Mouse (Mus musculus) Patski (cell line): ENCODE measurements around the gene Eid1. TPM values are rescaled to one million over a fixed set of nuclear protein-coding genes. Genes with fewer than 3 reads are reported as not detected.

Experiments
- ATAC-seq: fragments of 100-300 bp; one replicate; pipeline ENCODE4 v1.8.0; 2021
- CTCF ChIA-PET: fragments of 350-600 bp; sonication (Branson Sonifier 250); formaldehyde crosslinking; loops from one replicate; lab custom pipeline; 2022; ENCODE audit warnings: inconsistent platforms; lab: Charles Lee
- POLR2A ChIA-PET: fragments of 350-600 bp; sonication (Branson Sonifier 250); formaldehyde crosslinking; loops from one replicate; lab custom pipeline; 2022; ENCODE audit warnings: antibody characterized with exemption, inconsistent platforms; lab: Charles Lee
- DNase-seq: peaks from one replicate; pipeline ENCODE4 v3.0.0-alpha.2; 2011; ENCODE audit warnings: low read depth, low spot score
- H3K27me3 ChIP-seq: fragments of 371-371 bp; one replicate; pipeline ENCODE4 v1.5.1; 2021
- CTCF ChIP-seq: fragments of 100-300 bp; IDR thresholded peaks from one replicate; pipeline ENCODE4 v1.5.1; 2021
- in situ Hi-C: fragments of 300-500 bp; cut with MboI; formaldehyde crosslinking; loops from 3 replicates; pipeline ENCODE4 v1.11.1; 2018; ENCODE audit warnings: low pct_unique_long_range_greater_than_20kb, mixed read lengths
- polyA plus RNA-seq: library from polyadenylated mRNA; unstranded; gene quantifications from one replicate; pipeline ENCODE4 v1.2.3, GENCODE M21; 2021

The Eid1 gene
- polyA plus RNA-seq, 1 experiment from 2014 or later, result 91.7 TPM

- CTCF ChIA-PET, result interaction anchor here (0.9 to 3.0 kb wide), 3 partner anchors 11 to 64 kb away, joined by 3 to 20 read pairs (median 3); no protein-coding TSS in a partner anchor
- no peak for ATAC-seq
- DNase-seq, result no peak
- POLR2A ChIA-PET, result no interaction called here
- no peak for TF ChIP-seq CTCF
- in situ Hi-C loops, result loop anchor here (10.0 to 25.0 kb wide), 2 partner anchors 369 to 771 kb away; partner anchors contain the start of gene Fgf7
- no peaks in the 10 kb centered on the region for H3K27me3 ChIP-seq
Measured at GRCm38 (mm10) chr2:125665909-125666308, 7.0 kb upstream of the Eid1 start.

DNA sequence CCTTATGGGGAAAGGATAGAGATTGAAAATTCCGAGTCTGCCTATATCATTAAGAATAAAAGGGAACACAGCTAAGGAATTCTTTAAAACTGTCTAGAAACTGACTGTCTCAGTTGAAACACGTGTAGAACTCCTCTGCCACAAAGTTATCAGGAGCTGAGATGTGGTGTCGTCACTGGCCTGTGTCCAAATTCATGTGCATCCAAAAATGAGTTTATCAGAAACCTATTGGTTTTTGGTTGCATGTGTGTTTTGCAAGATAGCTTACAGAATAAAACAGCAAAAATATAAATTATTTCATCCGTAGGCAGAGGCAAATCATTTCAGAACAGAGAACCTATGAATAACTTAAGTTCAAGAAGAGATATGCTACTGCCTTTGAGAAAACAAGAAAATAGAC, 6.2 kb upstream of the Eid1 start:
- DNase-seq (no peak), ATAC-seq (no peak)
- in situ Hi-C loops, result loop anchor here (10.0 to 25.0 kb wide), 2 partner anchors 368 to 771 kb away; partner anchors contain the start of gene Fgf7
- CTCF ChIA-PET, result interaction anchor here (0.9 to 3.0 kb wide), 12 partner anchors 10 to 402 kb away, joined by 3 to 20 read pairs (median 3); no protein-coding TSS in a partner anchor
- no peak for TF ChIP-seq CTCF
- POLR2A ChIA-PET, result interaction anchor here (0.6 kb wide), 1 partner anchor 386 kb away, joined by 4 read pairs; no protein-coding TSS in a partner anchor
- no peaks in the 10 kb centered on the region for H3K27me3 ChIP-seq

DNA sequence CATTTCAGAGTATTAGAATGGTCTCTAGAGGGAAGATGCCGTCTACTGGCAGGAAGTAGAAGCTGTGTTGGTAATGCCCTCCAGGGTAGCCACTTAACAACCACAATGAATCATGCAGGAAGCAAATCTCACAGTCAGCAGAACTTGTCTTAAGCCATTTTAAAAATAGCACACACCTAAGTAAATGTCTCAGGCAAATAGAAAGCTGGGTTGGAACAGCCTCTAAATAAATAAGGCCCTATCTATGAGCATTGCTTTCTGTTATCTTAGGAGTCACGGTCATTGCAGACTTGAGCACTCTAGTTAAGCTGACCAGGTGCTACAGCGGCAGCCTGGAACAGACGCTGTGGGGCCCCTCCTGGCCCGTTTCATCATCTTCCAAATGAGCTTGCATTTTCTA, 5.7 kb upstream of the Eid1 start:
- DNase-seq (no peak), ATAC-seq (peak; percentile 82)
- in situ Hi-C loops, result loop anchor here (10.0 to 25.0 kb wide), 2 partner anchors 368 to 770 kb away; partner anchors contain the start of gene Fgf7
- peak; percentile 57 for TF ChIP-seq CTCF
- CTCF ChIA-PET, result interaction anchor here (0.9 to 3.0 kb wide), 11 partner anchors 11 to 403 kb away, joined by 3 to 20 read pairs (median 3); no protein-coding TSS in a partner anchor
- H3K27me3 ChIP-seq, result no peaks in the 10 kb centered on the region
- POLR2A ChIA-PET, result no interaction called here

DNA sequence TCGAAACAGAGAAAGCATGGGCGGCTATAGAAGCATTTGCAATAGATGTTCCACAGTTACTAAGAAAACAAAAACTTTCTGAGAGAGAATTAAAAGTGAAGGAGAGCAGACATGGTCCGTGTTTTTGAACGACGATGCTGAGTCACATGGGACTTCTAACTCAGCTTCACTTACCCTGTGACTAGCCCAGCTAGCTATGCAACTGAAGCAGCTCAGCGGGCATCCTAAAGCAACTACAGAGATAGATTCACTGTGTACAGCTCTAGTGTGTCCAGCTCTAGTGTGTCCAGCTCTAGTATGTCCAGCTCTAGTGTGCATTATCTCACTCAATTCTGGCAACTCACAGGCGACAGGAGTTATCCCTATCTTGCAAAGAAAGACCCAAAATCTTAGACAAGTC, 5.2 kb upstream of the Eid1 start:
- ChIA-PET CTCF (interaction anchor here (0.9 to 3.0 kb wide), 9 partner anchors 19 to 403 kb away, joined by 3 to 20 read pairs (median 4); no protein-coding TSS in a partner anchor), POLR2A (no interaction called here)
- in situ Hi-C loops, result loop anchor here (10.0 to 25.0 kb wide), 2 partner anchors 367 to 770 kb away; partner anchors contain the start of gene Fgf7
- no peak for TF ChIP-seq CTCF
- DNase-seq (no peak), ATAC-seq (no peak)
- no peaks in the 10 kb centered on the region for H3K27me3 ChIP-seq

- CTCF ChIA-PET, result interaction anchor here (1.2 kb wide), 1 partner anchor 11 kb away, joined by 3 read pairs; no protein-coding TSS in a partner anchor
- H3K27me3 ChIP-seq, result no peaks in the 10 kb centered on the region
- DNase-seq, result no peak
- in situ Hi-C loops, result loop anchor here (25.0 kb wide), 1 partner anchor 766 kb away; no protein-coding TSS in a partner anchor
- POLR2A ChIA-PET, result no interaction called here
- no peak for ATAC-seq
- TF ChIP-seq CTCF, result peak; percentile 50
Measured at GRCm38 (mm10) chr2:125670846-125671245, 2.0 kb upstream of the Eid1 start.

- CTCF ChIA-PET, result no interaction called here
- in situ Hi-C loops, result loop anchor here (25.0 kb wide), 1 partner anchor 765 kb away; no protein-coding TSS in a partner anchor
- POLR2A ChIA-PET, result no interaction called here
- DNase-seq (no peak), ATAC-seq (peak; percentile 36)
- no peaks in the 10 kb centered on the region for H3K27me3 ChIP-seq
- no peak for TF ChIP-seq CTCF
Measured at GRCm38 (mm10) chr2:125672568-125672956, 333 bp upstream of the Eid1 start.

- POLR2A ChIA-PET, result no interaction called here
- TF ChIP-seq CTCF, result no peak
- CTCF ChIA-PET, result no interaction called here
- no peak for ATAC-seq
- peaks cover 11% of the 10 kb centered on the region for H3K27me3 ChIP-seq
- no peak for DNase-seq
- in situ Hi-C loops, result no loop called here
Measured at GRCm38 (mm10) chr2:125681811-125682210, 8.9 kb downstream of the Eid1 start.

GRCm38 (mm10) chr2:125683895-125684294, 11.0 kb downstream of the Eid1 start:
- ATAC-seq, result no peak
- TF ChIP-seq CTCF, result no peak
- in situ Hi-C loops, result no loop called here
- H3K27me3 ChIP-seq, result peaks cover 11% of the 10 kb centered on the region
- ChIA-PET CTCF (no interaction called here), POLR2A (no interaction called here)
- no peak for DNase-seq

DNA sequence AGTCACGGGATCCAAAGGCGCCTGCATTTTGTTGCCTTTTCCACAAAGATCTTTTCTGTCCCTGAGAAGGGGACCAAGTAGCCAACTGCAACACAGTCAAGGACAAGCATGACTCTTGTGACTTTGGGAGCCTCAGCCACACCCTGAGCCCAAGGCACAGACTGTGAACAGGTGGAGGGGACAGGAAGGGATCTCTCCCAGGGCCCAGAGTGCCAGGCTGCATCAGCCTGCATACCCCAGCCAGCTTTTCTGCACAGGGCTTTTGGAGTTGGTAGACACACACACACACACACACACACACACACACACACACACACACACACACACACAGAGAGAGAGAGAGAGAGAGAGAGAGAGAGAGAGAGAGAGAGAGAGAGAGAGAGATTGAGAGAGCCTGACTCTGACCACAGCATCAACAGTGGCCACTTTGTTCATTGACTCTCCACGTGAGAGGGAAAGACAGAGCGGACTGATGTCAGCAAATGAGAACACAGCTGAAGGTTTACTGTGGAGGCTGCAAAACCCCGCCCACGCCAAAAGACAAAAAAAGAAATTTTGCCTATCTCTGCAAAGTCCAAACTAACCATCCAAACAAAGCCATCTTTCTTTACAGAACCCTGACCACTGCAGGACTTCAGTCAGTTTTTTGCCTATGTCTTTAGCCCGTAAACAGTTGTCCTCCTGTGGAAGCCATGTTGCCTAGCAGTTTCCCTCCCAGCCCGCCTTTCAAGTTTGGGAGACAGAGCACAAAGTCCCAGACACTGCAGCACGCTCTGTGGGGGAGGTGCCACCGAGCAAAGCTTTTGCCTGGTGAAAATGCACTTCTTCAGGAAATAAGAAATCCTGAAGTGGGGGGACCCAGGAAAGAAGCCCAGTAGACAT, 11.9 kb downstream of the Eid1 start:
- ATAC-seq, result no peak
- peaks cover 11% of the 10 kb centered on the region for H3K27me3 ChIP-seq
- in situ Hi-C loops, result no loop called here
- no peak for DNase-seq
- no peak for TF ChIP-seq CTCF
- ChIA-PET CTCF (no interaction called here), POLR2A (no interaction called here)

DNA sequence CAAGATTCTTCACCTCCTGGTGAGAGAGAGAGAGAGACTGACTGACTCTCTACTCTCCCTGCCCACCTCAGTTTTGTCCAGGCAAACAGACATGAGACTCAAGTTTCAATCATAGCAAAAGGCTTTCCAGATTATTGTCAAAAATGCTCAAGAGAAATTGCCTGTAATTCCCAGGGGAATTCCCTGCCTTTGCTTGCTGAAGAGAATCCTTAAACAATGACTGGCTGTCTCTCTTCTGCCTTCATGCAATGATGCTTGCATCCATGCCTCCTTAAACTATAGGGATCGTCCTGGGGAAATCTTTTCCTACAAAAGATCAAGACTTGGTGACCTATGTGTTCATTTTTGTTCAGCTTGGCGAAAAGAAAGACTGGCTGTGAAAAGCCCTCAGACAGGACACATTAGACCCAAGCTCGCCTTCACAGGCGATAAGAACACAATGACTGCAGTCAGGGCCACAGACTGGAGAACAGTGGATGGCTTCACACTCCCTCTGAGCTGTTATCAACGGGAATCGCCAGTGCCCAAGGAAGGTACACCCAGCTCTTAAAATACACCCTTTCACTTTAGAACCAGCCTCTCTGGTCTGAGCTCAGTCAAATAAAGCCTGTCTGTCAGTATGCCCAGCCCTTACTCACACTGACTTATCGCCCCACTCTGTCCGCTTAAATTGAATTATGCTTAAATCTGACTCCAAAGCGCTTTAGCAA, 12.7 kb downstream of the Eid1 start:
- ChIA-PET POLR2A (no interaction called here), CTCF (no interaction called here)
- ATAC-seq (no peak), DNase-seq (no peak)
- no peak for TF ChIP-seq CTCF
- in situ Hi-C loops, result no loop called here
- H3K27me3 ChIP-seq, result peaks cover 4% of the 10 kb centered on the region
